Mouse (Mus musculus): Measurements from ENCODE around the gene Ryr2.

DNA sequence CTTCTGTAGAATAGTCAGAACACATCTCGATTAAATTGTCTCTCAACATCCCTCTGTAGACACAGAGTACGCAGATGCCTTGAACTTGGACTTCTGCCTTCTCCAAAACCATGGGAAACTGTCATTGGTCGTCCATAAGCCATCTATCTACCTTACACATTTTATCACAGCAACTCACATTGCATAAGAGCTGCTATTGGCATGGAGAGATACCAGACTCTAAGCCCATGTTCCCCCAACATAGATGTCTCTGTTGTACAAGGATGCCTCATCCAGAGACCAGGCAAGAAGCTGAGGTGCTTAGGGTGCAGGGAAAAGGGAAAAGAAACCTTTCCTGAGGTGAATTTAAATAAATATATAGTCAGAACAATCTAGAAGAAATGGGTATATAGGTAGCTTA lies 288.0 kb downstream of the Ryr2 start:
- TF ChIP-seq CTCF (IDR thresholded peaks at IDR 0.05; ENCODE audit: low read depth) = no peak
- TF ChIP-seq EP300 (IDR thresholded peaks at IDR 0.05; ENCODE audit: low read depth) = no peak
